Mouse (Mus musculus): ENCODE data around the gene Lrrc25.

GRCm38 (mm10) chr8:70613763-70614162, 2.2 kb upstream of the Lrrc25 start:
- TF ChIP-seq CTCF (IDR thresholded peaks at IDR 0.05; ENCODE audit: low read depth, low read length) (no peak), POLR2A (IDR thresholded peaks at IDR 0.05; ENCODE audit: extremely low read depth, insufficient read depth, low read length) (no peak)

Data from liver, adult 2 months (tissue).